10 mouse cellular contexts compared by ENCODE assay signal in genomic region chr12:101767306-101768053, GRCm38 (mm10). TPM values are rescaled to one million over a fixed set of nuclear protein-coding genes. Genes with fewer than 3 reads are reported as not detected.
DNase-seq lines count a peak whose midpoint lies in the region; ATAC-seq and TF ChIP-seq lines count a peak whose summit lies in the region.
"Had no signal": no experiment of that assay in that cellular context is flagged by ENCODE, and none has a peak within 500 bp of the region (broad histone marks: within the 10 kb centered on the region; RNA-seq: fewer than 3 reads in every experiment).

No protein-coding gene starts in this region.

- no peaks in the 10 kb centered on the region for H3K36me3 ChIP-seq in lung, postnatal 0 days (ENCODE audit: insufficient read depth, low read length)

- H3K9ac ChIP-seq in lung, postnatal 0 days (replicated peaks; ENCODE audit: low read depth), result no peak overlapping the region

- peak; percentile 79 for ATAC-seq in lung, postnatal 0 days

- DNase-seq in gastrocnemius, adult 2 months, result peak; percentile 51
- no peak for DNase-seq in gastrocnemius, postnatal 4 days (ENCODE audit: low spot score in 2 of 2)
- peak; percentile 20 for DNase-seq in brain, embryonic 14.5 days (ENCODE audit: low read depth)
- DNase-seq in heart, postnatal 4 days, result peak; percentile 49
- DNase-seq in lung, postnatal 0 days (ENCODE audit: low spot score), result peak; percentile 84
- DNase-seq in thymus, postnatal 10 days (ENCODE audit: low spot score in 2 of 2), result no peak
- DNase-seq in left cerebral cortex, postnatal 36 days (ENCODE audit: low spot score in 2 of 2), result no peak
- DNase-seq in embryo, embryonic 10 days (ENCODE audit: low spot score), result no peak

- H3K27me3 ChIP-seq in lung, postnatal 0 days (replicated peaks; ENCODE audit: insufficient read depth, low read length), result no peaks in the 10 kb centered on the region

- H3K4me3 ChIP-seq in gastrocnemius, adult 2 months, result no peak overlapping the region
- no peak overlapping the region for H3K4me3 ChIP-seq in lung, postnatal 0 days (ENCODE audit: low read depth, low read length)
- H3K4me3 ChIP-seq: layer of hippocampus, adult 2 months had no signal

- no peaks in the 10 kb centered on the region for H3K9me3 ChIP-seq in lung, postnatal 0 days (ENCODE audit: low read length)

- H3K27ac ChIP-seq in gastrocnemius, adult 2 months, result peak overlapping the region; percentile 36
- peak overlapping the region; percentile 78 for H3K27ac ChIP-seq in lung, postnatal 0 days (ENCODE audit: low read length)
- H3K27ac ChIP-seq: layer of hippocampus, adult 2 months had no signal

- no peak for TF ChIP-seq CTCF in gastrocnemius, adult 2 months (IDR thresholded peaks at IDR 0.05)
- no peak for TF ChIP-seq CTCF in brain, embryonic 14.5 days (IDR thresholded peaks at IDR 0.05; ENCODE audit: borderline replicate concordance, extremely low read depth, insufficient read depth, insufficient read length)
- TF ChIP-seq CTCF in lung, postnatal 0 days (IDR thresholded peaks at IDR 0.05), result no peak

- intact Hi-C loops in gastrocnemius, adult 2 months (cut with DNase I), result no loop called here
- intact Hi-C loops in left cerebral cortex, postnatal 36 days (cut with DNase I), result no loop called here

- TF ChIP-seq POLR2A in brain, embryonic 14.5 days (IDR thresholded peaks at IDR 0.05; ENCODE audit: borderline replicate concordance, extremely low read depth, insufficient read depth, insufficient read length, poor library complexity, severe bottlenecking), result no peak

- 26% methylated on average over 9 of the region's 9 CpGs for WGBS in lung, postnatal 0 days

- peaks cover 23% of the 10 kb centered on the region; the same call in 1 of the 2 replicates for H3K4me1 ChIP-seq in lung, postnatal 0 days (ENCODE audit: insufficient read depth, low read depth, low read length)

- peak; percentile 38; the same call in 1 of the 2 replicates for TF ChIP-seq EP300 in lung, postnatal 0 days (IDR thresholded peaks at IDR 0.05)

- no peak overlapping the region for H3K4me2 ChIP-seq in lung, postnatal 0 days (replicated peaks; ENCODE audit: low read depth, low read length)

RNA-seq across cellular contexts. Expression of gene Tc2n, which starts 49.2 kb away (rescaled TPM):
- under 1 TPM; 0.23 to 0.28 TPM for total RNA-seq in gastrocnemius, adult 2 months (2021)
- under 1 TPM; 0.44 to 0.81 TPM for total RNA-seq in gastrocnemius, postnatal 4 days (2021)
- polyA plus RNA-seq in brain, embryonic 14.5 days (2012; rRNA removed), result 0.05 and 0.18 TPM in 2 replicates
- total RNA-seq in heart, postnatal 4 days (2021), result under 1 TPM; 0.45 to 0.65 TPM
- 19.6 and 19.9 TPM in 2 replicates for polyA plus RNA-seq in lung, postnatal 0 days (2015; fragmentation: Nextera tagmentation; extraction: Ambion mirVana)
- under 1 TPM; 0.20 to 0.30 TPM for total RNA-seq in left cerebral cortex, postnatal 36 days (2021)

RNA-seq across cellular contexts. Expression of gene Fbln5, which starts 51.4 kb away (rescaled TPM):
- total RNA-seq in gastrocnemius, adult 2 months (2021), result 10 to 100 TPM; 12.1 to 18.6 TPM
- total RNA-seq in gastrocnemius, postnatal 4 days (2021), result 100 to 1,000 TPM in 1 of 2 experiments, 10 to 100 TPM in 1; 94.9 to 100 TPM
- 6.4 and 9.2 TPM in 2 replicates for polyA plus RNA-seq in brain, embryonic 14.5 days (2012; rRNA removed)
- 10 to 100 TPM; 57.0 to 69.2 TPM for total RNA-seq in heart, postnatal 4 days (2021)
- polyA plus RNA-seq in lung, postnatal 0 days (2015; fragmentation: Nextera tagmentation; extraction: Ambion mirVana), result 408 and 420 TPM in 2 replicates
- total RNA-seq in left cerebral cortex, postnatal 36 days (2021), result 1 to 10 TPM; 5.2 to 7.7 TPM
- total RNA-seq: neutrophil, adult 5-6 weeks had no signal

Comparison
In these comparisons a context has a peak if more than half of its experiments do, and no peak if none do; other contexts are left out.
1. DNase-seq: peak in gastrocnemius, adult 2 months (single experiment), brain, embryonic 14.5 days (single experiment), heart, postnatal 4 days (single experiment) and lung, postnatal 0 days (single experiment); none in gastrocnemius, postnatal 4 days (0 of 2), thymus, postnatal 10 days (0 of 2), left cerebral cortex, postnatal 36 days (0 of 2) and embryo, embryonic 10 days (single experiment).